Mouse (Mus musculus): ENCODE measurements around the gene Pank2. TPM values are rescaled to one million over a fixed set of nuclear protein-coding genes. Genes with fewer than 3 reads are reported as not detected.
A peak's percentile ranks its signal among the peaks of the same experiment; 100 is the strongest.
"Not testable (repeated sequence)": the region's sequence is repeated elsewhere in the genome, so short reads cannot be mapped to it uniquely, and the experiment has no call there.

Gene Pank2
- 10 to 100 TPM; 18.9 to 25.4 (median 23.8) TPM for total RNA-seq (2022)

DNA sequence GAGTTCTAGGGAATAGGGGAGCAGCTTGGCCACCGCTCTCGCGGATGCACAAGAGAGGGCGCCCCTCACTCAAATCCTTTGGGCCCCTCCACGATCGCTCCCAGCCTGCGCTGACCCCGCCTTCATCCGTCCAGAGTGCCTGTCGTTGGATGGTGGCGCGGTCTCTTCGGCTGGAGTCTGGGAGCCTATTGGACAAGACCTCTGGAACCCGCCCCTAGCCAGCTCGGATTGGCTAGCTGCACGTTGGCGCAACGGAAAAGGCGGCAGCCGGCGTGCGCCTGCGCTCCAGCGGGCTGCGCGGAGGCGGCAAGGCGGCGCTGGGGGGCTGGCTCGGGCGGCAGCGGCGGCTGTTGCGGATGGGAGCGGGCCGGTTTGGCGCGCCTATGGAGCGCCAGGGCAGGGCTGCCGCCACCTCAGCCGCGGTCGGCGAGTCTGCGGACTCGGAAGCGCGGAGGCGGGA is at the start of gene Pank2:
TSS of gene Pank2 (plus strand) at position 283 of the 460 bp plus-strand sequence.
- peak; percentile 94 to 96 for DNase-seq (ENCODE audit: low spot score in 2 of 2)

DNA sequence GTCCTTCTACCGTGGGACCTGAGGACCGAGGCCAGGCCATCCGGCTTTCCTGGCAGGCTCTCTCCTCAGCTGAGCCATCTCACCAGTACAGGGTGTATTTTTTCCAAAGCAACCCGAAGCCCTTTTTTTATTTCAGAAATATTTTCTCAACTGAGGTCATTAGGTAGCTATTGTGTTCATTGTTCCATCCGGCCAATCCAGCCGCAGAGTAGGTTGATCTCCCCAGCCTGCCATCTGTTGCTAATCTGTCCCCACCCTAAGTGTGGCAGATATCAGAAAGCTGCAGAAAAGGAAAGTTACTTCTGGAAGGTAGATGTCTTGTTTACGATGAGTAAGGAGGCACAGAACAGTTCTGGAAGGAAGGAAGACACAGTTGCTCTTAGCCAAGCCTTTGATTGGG is 48.5 kb upstream of the Pank2 start:
- DNase-seq (ENCODE audit: low spot score in 2 of 2): no peak

DNA sequence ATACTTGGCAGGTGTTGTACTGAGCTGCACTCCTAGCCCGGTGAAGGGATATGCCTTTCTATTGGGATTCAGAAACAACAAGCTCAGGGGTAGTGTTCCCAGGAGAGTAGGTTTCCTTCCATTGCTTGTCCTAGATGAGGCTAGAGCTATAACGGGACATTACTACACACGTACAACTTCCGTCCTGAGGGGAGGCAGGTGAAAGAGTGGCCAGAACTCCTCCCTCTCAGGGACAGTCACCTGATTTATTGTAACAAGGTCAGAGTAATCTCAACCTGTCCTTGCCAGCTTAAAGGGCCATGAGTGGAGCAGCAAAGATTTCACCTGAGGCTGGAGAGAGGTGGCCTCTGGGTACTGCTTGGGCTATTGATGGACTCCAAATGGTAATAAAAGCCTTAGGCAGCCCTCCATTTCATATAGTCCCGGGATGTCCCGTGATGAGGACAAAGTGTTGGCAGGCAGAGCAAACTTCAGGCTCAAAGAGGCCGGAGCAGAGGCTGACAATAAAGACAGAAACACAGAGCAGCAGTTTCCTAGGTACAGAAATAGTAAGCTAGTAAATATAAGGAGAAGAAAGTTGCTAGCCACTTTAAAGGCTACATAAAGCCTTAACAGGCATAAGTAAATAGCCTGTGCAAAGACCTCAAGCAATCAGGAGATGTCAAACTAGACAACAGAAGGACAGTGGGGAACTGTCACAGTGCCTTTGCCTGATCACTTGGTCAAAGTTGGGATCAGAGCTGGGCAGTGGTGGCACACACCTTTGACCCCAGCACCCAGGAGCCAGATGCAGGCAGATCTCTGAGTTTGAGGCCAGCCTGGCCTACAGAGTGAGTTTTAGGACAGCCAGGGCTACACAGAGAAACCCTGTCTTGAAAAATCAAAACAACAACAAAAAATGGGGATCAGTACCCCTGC is 46.1 kb upstream of the Pank2 start:
- DNase-seq (ENCODE audit: low spot score in 2 of 2): peak in 1 of 2 experiments; percentile 25

DNA sequence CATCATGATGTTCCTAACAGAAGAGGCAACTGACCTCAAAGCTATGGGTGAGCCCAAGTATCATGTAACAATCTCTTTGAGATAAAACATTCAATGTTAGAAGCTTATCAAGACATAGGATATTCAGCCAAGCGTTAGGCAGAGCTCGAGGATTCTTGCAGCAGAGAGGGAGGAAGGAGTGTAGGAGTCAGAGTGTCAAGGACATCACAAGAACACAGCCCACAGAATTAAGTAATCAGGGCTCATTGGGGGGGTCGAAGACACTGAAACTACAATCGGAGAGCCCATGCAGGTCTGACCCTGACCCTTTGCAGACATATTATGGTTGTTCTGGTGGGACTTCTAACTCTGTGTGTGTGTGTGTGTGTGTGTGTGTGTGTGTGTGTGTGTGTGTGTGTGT is 42.3 kb upstream of the Pank2 start:
- DNase-seq (ENCODE audit: low spot score in 2 of 2): no peak

DNA sequence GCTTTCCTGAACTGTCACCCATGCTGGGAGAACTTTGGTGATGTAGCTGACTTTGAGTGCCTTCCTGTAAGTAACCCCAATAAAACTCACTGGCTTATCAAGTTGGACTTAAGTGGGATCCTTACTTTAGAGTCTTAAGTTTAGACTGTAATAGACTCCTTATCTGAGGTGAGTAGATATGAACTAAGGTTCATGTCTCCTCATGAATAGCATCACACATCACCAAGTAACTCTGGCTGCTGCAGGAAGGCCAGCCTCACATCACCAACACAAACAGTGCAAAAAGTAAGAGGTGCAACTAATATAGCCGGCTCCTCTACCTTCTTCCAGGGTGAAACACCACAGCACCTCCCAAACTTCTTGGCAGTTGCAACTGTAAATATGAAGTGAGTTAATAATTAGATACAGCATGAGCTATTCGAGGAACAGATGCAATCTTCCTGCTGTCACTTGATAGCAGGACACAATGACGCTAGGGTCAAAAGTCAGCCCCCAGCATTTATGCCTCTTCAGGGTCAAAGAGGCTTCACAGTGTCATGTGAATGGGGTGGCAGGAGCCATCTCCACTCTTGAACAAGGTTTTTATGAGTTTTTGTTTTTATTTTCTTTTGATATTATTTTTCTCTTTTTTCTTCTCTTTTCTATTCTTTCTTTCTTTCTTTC is 40.3 kb upstream of the Pank2 start:
- DNase-seq (ENCODE audit: low spot score in 2 of 2): no peak

DNA sequence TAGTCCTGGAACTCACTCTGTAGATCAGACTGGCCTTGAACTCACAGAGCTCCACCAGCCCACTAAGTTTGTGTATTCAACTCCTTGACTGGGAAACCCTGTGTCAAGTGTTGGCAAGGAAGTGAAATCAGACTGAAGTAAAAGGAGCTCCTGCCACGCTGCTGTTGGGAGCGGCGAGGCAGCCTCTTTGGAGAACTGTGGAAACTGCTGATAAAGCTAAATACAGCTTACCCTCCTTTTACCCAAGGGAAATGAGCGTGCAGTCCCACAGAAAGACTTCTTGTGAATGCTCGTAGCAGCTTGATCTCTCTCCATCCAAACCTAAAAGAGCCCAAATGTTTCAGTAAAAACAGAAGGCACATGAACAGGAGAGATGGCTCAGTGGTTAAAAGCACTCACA is 39.7 kb upstream of the Pank2 start:
- no peak for DNase-seq (ENCODE audit: low spot score in 2 of 2)

DNA sequence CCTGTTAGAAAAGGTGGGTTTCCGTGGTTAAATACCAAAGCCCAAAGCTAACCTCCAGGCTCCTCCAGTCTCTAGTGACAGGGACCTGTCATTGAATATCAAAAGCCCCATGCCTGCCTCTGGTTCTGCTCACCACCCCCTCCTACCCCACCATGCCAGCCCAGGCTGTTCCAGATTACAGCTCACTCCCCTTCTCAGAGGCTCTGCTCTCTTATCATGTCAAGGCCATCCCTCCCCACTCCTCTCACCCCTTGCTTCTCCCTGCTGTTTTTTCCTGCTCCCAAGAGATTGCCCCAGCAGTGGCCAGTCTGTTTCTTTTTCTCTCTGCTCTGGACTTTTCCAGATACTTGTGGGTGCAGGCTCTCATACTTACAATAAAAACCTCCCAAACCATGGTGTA is 38.7 kb upstream of the Pank2 start:
- DNase-seq (ENCODE audit: low spot score in 2 of 2): no peak

DNA sequence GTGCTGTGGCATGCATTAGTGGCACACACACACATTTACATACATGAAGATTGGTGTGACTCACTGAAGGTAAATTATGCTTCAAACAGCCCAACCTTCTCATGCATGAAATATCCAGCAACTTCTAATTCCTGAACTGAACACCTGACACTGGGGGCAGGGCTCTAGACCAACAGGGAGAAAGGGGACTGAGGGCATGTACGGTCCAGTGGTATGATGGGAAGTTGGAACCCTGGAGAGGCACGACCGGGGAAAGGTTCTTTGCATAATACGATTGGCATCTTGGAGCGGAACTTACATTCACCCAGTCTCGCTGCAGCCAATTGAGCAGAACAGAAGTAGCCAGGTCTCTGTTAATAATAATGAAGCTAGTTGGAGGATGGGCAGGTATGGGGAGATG is 37.1 kb upstream of the Pank2 start:
- no peak for DNase-seq (ENCODE audit: low spot score in 2 of 2)

DNA sequence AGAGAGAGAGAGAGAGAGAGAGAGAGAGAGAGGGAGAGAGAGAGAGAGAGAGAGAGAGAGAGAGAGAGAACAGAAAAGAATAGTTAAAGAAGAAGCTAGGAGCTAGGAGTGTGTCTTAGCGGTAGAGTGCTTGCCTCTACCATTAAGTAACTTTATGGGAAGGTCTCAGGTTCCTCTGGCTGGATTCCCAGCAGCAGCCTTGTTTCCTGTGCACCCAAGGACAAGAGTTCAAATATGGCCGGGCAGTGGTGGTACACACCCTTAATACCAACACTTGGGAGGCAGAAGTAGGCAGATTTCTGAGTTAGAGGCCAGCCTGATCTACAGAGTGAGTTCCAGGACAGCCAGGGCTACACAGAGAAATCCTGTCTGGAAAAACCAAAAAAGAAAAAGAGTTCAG is 35.6 kb upstream of the Pank2 start:
- not testable (repeated sequence) for DNase-seq (ENCODE audit: low spot score in 2 of 2)

DNA sequence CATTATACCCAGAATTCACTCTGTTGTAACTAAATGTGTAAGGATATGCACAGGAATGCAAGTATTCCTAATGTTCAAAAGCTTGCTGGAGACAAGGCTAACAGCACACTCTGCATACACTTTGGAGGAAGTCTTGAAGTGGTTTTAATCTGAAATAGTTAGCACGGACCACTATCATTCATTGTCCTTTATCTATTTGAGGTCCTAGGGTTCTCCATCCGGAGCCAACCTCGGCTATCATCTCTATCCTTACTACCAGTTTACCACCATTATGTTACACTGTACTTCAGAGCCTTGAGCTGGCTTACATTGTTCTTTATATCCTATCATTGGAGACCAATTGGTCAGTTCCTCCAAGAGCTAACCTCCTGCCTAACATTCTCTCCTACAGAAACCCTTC is 35.1 kb upstream of the Pank2 start:
- no peak for DNase-seq (ENCODE audit: low spot score in 2 of 2)

DNA sequence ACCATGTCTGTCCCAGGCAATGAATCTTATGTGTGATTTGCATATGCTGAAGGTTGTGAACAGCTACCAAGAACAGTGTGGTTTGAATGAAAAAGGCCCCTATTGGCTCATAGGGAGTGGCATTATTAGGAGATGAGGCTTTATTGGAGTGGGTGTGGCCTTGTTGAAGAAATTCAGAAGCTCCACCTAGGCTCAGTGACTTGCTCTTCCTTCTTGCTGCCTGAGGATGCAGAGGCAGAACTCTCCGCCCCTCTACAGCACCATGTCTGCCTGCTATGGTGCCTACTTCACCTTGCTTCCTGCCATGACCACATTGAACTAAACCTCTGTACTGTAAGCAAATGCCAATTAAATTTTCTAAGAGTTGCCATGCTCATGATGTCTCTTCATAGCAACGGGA is 29.7 kb upstream of the Pank2 start:
- no peak for DNase-seq (ENCODE audit: low spot score in 2 of 2)

DNA sequence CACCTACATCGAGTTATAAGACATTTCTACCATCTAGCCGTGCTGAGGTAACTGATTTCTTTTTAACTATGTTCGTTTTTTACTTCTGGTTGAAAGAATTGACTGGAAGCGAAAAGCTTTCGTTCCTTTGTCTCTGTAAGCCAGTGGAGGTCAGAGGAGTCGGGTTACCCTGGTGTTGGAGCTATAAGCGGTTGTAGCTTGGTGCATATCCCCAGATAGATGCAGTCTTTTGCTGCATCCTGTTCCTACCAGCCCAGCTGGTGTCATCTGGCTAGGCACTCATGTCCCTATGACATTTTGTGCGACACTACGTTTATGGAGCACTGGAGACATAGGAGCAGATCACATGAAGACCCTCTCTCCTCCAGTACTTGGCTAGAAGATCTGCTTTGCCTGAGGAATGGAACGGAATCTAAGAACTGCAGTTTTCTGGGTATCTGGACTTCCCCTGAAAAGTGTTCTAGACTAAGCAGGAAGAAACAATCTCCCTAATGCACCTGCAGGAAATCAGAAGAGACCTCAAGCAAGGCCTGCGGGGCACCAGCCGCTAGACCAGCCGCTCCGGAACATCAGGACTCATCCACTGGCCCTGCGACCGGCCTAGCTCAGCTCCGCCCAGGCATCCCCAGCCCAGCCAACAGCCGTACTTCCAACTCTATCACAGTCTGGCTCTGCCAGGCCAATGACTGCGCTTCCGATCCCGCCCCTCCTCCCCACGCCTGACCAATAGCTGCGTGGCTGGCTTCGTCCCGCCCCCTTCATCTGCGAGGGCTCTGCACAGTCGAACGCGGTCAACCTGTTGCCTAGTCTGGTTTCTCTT is 28.8 kb upstream of the Pank2 start, which contains the start of gene Mavs:
TSS of gene Mavs (plus strand) at position 757 of the 820 bp plus-strand sequence.
- DNase-seq (ENCODE audit: low spot score in 2 of 2): peak; percentile 93 to 96

DNA sequence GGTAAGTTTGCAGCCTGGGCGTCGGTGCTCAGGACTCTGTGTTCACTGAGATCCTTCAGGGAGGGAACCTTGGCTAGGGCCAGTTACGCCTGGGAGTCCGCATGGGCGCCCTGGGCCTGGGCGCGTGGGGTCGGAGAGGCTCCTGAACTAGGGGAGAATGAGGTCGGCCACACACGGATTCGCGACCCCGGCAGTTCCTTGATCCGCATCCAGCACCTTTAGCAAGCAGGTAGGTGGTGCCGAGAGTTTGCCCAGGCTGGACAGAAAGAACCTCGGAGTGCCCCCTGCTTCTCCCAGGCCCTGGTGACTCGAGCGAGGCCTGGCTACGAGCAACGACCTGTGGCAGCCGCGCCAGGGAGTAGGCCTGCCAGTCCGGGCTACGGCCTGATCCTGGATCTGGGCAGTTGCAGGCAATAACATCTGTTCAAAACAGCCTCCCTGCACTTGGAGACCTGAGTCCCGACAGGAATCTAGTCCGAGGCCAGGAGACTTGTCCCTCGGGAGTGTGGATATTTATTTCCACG is 28.1 kb upstream of the Pank2 start:
- no peak for DNase-seq (ENCODE audit: low spot score in 2 of 2)

DNA sequence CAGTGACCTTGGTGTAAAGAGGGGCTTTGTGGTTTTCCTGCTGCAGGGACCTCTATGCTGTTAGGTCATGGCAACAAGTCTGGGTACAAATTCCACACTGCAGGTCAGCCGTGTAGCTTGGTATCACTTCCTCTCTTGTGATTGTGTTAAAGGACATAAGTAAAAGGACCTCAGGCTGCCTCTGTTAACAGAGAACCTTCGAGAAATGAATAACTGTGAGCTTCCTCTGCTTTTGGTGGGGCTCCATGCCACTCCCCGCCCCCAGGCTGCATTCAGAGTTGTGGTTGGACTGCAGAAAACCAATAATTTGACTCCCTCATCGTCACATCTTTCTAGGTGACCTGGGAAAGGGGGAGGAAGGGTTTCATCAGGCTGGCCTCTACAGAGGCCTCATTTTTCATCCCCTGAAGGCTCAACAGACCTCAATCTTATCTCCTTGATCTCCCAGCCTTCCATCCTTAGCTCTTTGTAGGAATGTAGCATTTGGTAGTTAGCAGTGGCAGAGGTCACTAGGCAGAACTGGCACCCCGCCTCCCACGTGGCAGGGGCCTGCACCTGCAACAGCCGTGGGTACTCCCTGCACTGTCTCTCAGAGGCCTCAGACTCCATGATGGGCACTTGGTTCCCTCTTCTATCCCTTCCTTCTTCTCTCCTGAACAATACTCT is 27.2 kb upstream of the Pank2 start:
- no peak for DNase-seq (ENCODE audit: low spot score in 2 of 2)

DNA sequence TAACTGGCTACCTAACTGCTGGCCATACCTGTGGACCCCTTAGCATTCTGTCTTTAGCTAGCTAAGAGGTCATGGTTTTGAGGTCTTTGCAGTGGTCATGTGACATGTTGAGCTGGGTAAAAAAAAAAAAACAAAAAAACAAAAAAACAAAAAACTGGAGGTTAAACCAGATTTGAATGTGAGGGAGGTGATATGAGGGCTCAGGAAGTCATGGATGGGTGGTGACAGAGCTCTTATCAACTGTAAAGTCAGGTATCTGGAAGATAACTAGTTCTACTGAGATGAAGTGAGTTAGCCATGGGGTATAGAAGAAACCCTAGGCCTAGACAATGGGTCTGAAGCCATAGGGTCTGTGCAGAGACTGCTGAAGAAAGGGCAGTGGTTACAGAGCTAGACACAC is 20.1 kb upstream of the Pank2 start:
- DNase-seq (ENCODE audit: low spot score in 2 of 2): no peak

DNA sequence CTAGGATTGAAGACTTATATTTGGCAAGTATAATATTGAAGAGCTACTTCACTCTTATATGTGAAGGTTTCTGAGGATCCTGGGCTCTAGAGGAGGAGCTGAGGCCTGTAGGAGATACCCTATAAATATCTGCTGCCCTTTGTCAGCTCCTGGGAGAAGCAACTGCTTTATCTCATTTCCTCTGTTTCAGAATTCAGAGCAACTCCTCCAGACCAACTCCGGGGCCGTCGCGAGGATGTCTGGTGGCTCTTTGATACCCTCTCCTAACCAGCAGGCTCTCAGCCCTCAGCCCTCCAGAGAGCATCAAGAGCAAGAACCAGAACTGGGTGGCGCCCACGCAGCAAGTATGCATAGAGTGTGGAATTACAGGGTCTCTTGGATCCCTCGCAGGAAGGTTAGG is 19.4 kb upstream of the Pank2 start:
- no peak for DNase-seq (ENCODE audit: low spot score in 2 of 2)

DNA sequence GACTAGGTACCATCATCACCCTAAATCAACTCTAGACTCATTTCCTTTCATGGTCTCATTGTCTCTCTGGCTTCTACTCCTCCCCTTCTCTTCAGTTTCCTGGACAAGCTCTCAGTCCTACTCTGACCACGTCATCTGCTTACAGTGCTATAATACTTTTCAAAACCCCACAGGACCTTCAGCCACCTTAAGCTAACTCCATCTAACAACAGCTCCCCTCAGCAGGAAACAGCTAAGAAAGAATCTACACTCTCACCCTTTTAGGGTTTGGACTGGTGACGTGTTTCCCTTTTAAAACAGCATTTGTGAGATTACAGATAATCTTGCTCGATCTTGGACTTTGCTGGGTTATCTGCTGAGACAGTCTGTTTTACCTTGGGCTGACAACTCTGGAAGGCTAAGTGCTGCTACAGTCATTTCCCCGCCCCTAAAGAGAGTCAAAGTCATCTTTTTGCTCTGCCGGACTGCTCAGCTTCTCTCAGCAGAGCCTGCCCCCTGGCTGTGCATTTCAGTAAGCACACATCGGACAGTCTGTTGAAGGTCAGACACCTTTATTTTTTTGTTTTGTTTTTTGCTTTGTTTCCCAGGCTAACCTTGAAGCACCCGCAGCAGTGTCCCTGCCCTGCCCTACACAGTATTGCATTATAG is 8.5 kb upstream of the Pank2 start:
- peak; percentile 35 to 38 for DNase-seq (ENCODE audit: low spot score in 2 of 2)

DNA sequence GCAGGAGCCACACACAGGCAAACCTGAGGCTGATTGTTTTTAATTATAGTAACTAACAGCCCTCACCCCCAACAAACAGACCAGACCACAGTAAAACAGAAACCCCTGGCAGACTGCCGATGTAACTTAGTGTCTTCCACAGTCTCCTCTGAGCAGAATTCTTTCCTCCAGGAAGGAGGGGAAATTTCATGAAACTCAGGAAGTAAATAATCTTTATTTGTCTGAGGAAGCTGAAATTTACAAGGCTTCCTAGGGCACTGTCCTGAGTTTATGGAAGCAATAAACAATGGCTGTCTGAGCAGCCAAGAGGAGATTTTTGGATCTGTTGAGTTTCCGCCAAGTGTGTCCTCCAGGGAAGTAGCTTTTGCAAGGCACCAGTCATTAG is 8.0 kb upstream of the Pank2 start:
- no peak for DNase-seq (ENCODE audit: low spot score in 2 of 2)

DNA sequence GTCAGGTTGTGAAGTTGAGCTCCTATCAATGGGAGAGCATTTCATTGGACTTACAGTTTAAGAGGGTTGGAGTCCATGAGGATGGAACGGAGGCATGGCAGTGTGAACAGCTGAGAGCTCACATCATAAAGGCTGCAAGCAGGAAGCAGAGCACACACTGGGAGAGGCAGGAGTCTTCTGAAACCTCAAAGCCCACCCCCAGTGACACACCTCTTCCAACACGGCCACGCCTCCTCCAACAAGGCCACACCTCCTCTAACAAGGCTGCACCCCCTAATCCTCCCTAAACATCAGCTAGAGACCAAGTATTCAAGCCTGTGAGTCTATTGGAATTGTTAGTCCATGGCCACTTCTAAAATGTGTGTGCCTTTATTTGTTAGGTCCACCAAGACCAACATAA is 6.6 kb upstream of the Pank2 start:
- no peak for DNase-seq (ENCODE audit: low spot score in 2 of 2)

DNA sequence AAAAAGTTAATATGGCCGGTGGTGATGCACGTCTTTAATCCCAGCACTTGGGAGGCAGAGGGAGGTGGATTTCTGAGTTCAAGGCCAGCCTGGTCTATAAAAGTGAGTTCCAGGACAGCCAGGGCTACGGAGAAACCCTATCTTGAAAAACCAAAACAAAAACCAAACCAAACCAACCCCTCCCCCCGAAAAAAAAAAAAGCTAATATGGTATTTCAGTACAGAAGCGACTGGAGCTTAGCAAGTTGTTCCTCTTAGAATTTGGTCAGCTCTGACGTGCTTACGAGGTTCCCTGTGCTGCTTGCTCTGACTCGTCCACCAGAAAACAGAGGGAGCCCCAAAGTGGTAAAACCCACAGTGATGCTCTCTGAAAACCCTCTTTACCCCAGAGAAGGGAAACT is 3.6 kb upstream of the Pank2 start:
- no peak for DNase-seq (ENCODE audit: low spot score in 2 of 2)
